Mouse (Mus musculus) frontal cortex, postnatal 25 days (tissue): ENCODE measurements around the gene Flii.
A peak's percentile ranks its signal among the peaks of the same experiment; 100 is the strongest.

Experiments
- DNase-seq, 2 experiments: peaks; one replicate each; pipeline ENCODE4 v3.0.0; 2022; ENCODE audit warnings: low spot score in 2 of 2

The Flii gene

GRCm38 (mm10) chr11:60726601-60727391 is at the start of gene Flii:
Flii (minus strand) TSS chr11:60727263.
- peak; percentile 41 to 53 for DNase-seq

- DNase-seq = no peak
These were observed 49.2 kb upstream of the Flii start for GRCm38 (mm10) chr11:60776107-60776828.

GRCm38 (mm10) chr11:60775578-60775977 is 48.5 kb upstream of the Flii start:
- no peak for DNase-seq

GRCm38 (mm10) chr11:60774841-60775240 is 47.8 kb upstream of the Flii start:
- no peak for DNase-seq

GRCm38 (mm10) chr11:60774158-60774689 is 47.2 kb upstream of the Flii start:
- DNase-seq = no peak

GRCm38 (mm10) chr11:60772161-60772560 is 45.1 kb upstream of the Flii start:
- no peak for DNase-seq

- DNase-seq = no peak
These were observed 43.7 kb upstream of the Flii start for GRCm38 (mm10) chr11:60770776-60771175.

GRCm38 (mm10) chr11:60769322-60769721 is 42.3 kb upstream of the Flii start:
- no peak for DNase-seq

GRCm38 (mm10) chr11:60766969-60767368 is 39.9 kb upstream of the Flii start:
- no peak for DNase-seq

GRCm38 (mm10) chr11:60761681-60762080 is 34.6 kb upstream of the Flii start:
- no peak for DNase-seq

GRCm38 (mm10) chr11:60755570-60755969 is 28.5 kb upstream of the Flii start:
- DNase-seq = no peak

GRCm38 (mm10) chr11:60740321-60740720 is 13.3 kb upstream of the Flii start:
- no peak for DNase-seq

- no peak for DNase-seq
These were observed 10.4 kb upstream of the Flii start for GRCm38 (mm10) chr11:60737450-60737849.

- no peak for DNase-seq
These were observed 9.4 kb upstream of the Flii start for GRCm38 (mm10) chr11:60736491-60736890.

- DNase-seq = no peak
These were observed 8.1 kb upstream of the Flii start for GRCm38 (mm10) chr11:60735191-60735590.

- no peak for DNase-seq
These were observed 7.1 kb upstream of the Flii start for GRCm38 (mm10) chr11:60734206-60734605.

GRCm38 (mm10) chr11:60731251-60731650 is 4.2 kb upstream of the Flii start:
- no peak for DNase-seq

- DNase-seq = no peak
These were observed 3.1 kb upstream of the Flii start for GRCm38 (mm10) chr11:60730169-60730568.

GRCm38 (mm10) chr11:60729217-60729641 is 2.2 kb upstream of the Flii start:
- no peak for DNase-seq

- peak; percentile 86 to 90 for DNase-seq
These were observed 1.2 kb upstream of the Flii start, which contains the start of gene Mief2 for GRCm38 (mm10) chr11:60728260-60728761. Mief2 (plus strand) TSS chr11:60728398.

- no peak for DNase-seq
These were observed 503 bp upstream of the Flii start for GRCm38 (mm10) chr11:60727392-60728140.

- DNase-seq = no peak
These were observed 7.8 kb downstream of the Flii start for GRCm38 (mm10) chr11:60719263-60719662.
